Mouse (Mus musculus): ENCODE data around the gene Kit.

DNA sequence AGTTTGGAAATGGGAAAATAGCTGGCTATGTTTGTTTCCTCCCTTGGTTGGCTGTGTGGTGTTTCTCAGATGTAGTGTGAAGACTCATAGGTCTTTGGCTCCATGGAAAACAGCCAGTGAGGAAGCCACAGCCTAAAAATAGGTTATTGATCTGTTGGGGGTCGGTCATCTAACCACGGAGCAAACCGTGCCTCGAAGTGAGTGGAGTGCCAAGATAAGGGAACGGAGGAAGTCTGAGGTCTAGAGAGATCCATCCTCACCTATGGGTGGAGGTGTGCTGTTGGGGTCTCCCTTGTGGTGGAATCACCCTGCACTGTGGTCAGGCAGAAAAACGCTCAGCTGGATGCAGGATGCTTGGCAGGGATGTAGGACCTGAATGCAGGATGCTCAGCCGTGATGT is 7.2 kb downstream of the Kit start:
- TF ChIP-seq POLR2A (IDR thresholded peaks at IDR 0.05; ENCODE audit: borderline replicate concordance, insufficient read depth, low read length) (no peak), CTCF (IDR thresholded peaks at IDR 0.05; ENCODE audit: borderline replicate concordance, insufficient read depth, low read depth, low read length) (no peak)

Measured in cerebellum, adult 2 months (tissue).